Mouse (Mus musculus) lung, adult 18-20 months (tissue): Measurements from ENCODE around the gene Kcnn4.
"Not testable (repeated sequence)": the region's sequence is repeated elsewhere in the genome, so short reads cannot be mapped to it uniquely, and the experiment has no call there.

Source experiments
- DNase-seq, 2 experiments: peaks; one replicate each; pipeline ENCODE4 v3.0.0; 2022; ENCODE audit warnings: mixed read lengths in 2 of 2

Gene Kcnn4

DNA sequence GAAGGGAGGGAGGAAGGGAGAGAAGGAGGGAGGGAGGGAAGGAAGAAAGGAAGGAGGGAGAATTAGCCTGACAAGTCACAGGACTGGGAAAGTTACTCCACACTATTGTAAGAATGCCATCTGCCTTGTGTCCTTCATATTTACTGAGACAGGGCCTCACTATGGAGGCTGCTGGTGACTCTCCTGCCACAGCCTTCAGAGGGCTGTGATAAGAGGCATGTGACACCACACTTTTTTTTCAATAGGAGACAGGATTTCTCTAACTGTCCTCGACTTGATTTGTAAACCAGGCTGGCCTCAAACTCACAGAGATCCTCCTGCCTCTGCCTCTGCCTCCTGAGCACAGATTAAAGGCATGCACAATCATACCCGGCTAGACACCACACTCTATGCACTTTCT lies 21.6 kb downstream of the Kcnn4 start:
- DNase-seq: no peak

DNA sequence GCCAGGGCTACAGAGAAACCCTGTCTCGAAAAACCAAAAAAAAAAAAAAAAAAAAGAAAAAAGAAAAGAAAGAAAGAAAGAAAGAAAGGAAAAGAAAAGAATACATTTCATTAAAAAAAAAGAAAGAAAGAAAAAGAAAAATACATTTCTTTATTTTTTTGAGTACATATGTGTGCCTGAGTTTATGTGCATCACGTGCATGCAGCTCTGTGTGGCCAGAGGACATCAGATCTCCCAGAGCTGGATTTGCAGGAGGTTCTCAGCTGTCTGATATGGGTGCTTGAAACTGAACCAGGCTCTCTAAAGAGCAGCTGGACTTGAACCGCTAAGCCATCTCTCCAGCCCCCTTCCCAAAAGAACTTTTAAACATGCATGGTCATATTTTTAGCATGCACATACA lies 24.0 kb downstream of the Kcnn4 start:
- DNase-seq: no peak

DNA sequence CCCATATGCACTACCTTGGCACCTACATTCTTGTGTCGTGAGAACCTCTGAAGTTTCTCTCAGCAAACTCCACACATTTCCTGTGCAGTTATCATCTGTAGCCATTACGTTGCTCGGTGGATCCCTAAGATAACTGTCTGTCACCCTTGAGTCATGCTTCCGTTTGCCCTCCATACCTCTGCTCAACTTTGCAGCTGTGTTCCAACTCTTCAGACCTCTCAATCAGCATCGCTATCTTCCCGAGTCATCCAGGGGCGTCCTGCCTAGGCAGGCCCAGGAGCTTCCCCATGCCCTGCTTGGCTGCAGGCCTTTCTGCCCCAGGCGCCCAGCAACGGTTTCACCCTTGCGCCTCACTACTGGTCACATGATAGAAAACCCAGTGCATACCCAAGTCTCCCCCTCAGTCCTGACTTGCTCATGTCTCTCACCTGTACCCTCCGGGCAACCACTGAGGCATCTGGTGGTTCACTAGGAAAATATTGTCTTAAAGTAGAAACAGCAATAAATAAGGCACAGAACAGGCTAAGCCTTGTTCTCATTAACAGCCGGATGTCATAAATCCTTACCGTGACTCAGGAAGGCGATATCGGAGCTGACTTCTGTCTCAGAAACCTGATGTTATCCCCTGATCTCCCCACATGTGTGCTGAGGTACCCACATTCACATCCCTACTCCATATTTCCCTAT lies 24.6 kb downstream of the Kcnn4 start:
- DNase-seq: no peak

DNA sequence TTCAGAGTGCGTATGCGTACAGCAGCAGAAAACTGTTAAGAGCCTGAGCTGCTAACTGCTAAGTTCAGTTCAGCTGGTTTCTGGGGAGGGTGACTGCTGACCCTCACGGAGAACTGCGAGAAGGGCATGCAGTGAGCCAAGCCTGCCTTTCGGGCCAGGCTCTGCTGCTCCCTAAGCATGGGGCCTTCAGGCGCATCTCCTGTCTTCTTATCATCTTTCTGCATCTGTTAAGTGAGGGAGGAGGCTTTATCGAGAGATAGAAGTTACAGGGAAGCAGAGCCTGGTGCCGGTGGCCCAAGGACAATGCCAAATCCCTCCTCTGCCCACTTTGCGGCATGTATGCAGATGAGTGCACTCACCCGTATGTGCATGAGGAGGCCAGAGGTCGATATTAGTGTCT lies 26.8 kb downstream of the Kcnn4 start:
- no peak for DNase-seq

DNA sequence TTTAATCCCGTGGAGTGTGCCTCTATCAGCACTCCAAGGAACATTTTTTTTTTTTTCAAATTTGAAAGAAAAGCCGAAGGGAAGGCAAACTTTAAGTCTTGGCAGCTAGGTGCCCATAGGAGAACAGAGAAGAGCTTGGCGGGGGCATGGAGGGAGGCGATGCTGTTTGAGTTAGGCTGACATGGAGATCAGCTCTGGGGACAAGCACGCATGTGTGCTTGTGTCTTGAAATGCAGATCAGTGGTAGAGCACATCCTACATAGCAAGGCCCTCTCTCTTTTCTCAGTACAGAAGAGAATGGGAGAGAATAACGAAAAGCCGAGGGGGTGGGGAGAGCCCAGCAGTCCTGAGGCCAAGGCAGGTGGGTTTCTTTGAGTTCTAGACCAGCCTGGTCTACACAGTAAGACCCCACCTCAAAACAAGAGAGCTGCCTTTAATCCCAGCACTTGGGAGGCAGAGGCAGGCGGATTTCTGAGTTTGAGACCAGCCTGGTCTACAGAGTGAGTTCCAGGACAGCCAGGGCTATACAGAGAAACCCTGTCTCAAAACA lies 28.4 kb downstream of the Kcnn4 start:
- no peak for DNase-seq

DNA sequence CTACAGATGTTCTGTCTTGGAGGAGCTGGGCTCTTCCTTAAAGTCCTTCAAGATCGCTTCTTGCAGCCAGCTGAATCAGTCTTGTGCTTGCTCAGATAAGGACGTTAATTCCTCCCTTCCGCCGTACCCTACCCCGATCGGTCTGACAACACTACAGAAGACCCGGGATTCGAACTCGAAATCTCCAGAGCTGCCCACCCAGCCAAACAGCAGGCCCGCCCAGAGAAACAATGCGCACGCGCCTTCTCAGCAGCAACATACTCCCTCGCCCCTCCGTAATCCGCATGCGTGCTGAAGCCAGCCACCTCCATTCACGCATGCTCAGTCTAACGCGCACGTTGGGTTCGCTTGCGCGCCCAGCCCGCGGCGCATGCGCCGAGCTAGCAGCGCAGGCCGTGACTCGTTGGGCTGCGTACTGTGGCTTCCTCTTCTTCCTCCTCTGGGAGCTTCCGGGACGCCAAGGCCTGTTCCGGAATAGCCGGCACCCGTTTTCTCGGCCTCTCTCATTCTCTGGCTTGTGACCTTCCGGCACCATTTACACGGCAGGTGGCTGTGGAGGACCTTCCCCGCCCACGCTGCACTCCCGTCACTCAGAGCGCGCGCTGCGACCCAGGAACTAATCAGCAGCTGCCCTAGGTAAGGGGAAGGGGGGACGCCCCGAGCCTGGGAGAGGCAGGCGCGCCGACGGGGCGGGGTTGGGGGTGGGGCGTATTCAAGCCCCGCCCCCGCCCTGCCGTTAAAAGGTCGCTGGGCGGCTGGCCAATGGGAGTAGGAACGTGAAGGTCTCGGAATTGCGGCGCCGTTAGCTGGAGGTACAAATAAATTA lies 29.4 kb downstream of the Kcnn4 start, which contains the start of gene Smg9:
TSS of gene Smg9 (plus strand) at position 364 of the 826 bp plus-strand sequence.
- peak; percentile 98 for DNase-seq

DNA sequence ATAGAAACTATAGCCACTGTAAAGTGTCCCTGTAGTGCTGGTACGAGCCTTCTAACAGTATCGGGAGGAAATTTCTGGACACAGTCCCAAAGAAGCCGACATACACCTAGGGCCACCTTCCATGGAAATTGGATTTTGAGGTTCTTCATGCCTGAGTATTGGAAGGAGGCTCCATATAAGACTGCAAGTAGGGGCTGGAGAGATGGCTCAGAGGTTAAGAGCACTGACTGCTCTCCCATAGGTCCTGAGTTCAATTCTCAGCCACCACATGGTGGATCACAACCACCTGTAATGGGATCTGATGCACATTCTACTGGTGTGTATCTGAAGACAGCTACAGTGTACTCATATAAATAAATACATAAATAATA lies 30.0 kb downstream of the Kcnn4 start:
- DNase-seq: no peak

DNA sequence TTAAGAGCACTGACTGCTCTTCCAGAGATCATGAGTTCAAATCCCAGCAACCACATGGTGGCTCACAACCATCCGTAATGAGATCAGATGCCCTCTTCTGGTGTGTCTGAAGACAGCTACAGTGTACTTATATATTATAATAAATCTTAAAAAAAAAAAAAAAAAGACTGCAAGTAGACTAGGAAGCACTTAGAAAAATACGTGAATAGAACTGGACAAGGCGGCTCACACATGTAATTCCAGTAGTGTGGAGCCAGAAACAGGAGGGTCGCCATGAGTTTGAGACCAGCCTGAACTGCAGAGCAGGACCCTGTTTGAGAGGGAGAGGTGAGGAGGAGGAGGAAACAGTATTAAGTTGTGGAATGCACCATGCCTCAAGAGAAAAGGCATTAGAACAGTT lies 30.4 kb downstream of the Kcnn4 start:
- not testable (repeated sequence) for DNase-seq

DNA sequence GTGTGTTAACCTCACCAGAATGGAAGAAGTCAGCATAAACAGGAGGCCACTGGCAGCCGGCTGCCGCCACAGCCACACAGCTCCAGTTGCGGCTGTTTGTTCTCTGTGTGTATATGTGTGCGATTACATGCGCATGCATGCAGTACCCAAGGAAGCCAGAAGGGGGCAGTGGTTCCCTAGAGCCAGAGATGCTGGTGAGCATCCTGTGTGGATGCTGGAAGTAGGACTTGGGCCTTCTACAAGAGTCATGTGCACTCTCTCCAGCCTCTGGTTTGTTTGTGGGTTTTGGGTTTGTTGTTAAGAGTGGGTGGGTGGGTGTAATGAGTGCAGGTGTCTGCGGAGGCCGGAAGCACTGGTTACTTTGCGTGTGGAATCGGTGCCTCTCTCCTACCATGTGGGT lies 32.8 kb downstream of the Kcnn4 start:
- DNase-seq: no peak

DNA sequence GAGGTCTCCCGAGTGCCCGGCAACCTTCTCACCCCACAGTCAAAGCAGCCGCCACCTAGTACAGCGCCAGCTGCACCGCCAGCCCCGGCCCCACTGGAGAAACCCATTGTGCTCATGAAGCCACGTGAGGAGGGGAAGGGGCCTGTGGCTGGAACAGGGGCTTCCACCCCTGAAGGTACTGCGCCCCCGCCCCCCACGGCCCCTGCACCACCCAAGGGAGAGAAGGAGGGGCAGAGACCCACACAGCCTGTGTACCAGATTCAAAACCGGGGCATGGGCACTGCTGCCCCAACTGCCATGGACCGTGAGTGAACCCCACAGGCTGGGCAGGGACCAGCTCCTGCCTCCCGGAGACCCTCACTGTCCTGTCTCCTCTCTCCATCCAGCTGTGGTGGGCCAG lies 35.6 kb downstream of the Kcnn4 start:
- DNase-seq: no peak

DNA sequence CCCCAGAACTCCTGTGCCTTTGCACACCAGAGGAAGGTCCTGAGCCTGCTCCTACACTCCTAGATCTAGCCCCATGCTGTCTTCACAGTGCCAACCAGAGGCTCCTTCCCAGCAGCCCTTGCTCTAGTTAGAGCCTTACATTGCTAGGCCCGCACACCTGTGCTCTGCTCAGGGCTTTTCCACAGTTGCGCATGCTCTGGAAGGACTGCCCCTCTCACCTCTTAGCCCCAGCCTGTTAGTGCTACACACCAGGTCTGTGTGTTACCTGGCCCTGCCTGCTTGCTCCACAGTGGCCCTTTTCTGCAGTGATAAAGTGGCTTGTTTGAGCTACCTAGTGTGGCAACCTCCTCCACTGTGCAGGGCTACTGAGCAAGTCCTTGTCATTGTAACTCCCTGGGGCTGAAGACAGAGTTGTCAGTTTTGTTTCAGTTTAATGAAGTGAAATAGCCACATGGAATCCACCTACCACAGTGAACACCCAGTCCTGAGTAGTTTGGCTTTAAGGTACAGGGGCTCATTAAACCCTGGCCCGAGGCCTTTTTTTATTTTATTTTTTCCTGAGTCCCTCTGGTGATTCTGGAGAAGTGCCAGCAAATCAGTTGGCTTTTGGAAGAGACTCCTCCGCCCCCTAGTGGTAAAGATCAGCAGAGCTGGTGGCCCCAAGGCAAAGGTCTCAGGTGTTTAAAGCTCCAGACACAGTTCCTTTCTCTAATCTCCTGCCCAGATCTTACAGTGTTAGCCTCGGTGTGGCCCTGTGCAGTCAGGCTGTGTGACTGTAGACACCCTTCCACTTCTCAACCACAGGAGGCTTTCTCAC lies 36.7 kb downstream of the Kcnn4 start:
- DNase-seq: peak; percentile 60 to 72

DNA sequence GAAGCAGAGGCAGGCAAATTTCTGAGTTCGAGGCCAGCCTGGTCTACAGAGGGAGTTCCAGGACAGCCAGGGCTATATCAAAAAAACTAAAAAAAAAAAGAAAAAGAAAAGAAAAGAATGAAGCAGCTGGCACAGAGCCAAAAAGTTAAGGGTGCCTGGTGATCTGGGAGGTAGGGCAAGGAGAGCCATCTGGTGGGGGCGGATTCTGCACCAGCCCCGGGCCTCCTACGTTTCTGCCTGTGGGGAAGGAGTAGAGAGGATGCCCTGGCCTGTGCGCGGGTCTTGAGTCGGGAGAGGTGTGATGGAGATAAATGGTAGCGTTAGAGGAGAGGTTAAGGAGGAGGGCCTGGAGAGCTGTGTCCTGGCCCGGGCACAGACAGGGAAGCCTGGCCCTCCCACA lies 38.1 kb downstream of the Kcnn4 start:
- no peak for DNase-seq

DNA sequence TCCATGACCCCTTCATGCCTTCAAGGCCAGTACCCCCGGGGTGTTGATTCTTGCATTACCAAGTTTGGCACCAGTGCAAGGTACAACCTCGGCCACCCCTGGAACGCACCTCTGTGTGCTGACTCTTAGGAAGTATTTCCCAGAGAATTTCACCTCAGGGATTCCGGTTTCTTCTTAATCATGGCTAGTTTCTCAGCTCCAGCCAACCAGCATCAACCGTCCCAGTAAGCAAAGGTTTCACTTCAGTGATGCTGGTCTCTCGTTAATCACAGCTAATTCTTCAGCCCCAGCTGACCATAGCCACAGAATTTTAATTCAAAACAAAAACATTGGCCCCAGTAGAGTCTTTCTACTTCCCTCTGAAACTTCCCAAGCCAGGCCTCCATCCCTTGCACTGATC lies 40.1 kb downstream of the Kcnn4 start:
- no peak for DNase-seq

DNA sequence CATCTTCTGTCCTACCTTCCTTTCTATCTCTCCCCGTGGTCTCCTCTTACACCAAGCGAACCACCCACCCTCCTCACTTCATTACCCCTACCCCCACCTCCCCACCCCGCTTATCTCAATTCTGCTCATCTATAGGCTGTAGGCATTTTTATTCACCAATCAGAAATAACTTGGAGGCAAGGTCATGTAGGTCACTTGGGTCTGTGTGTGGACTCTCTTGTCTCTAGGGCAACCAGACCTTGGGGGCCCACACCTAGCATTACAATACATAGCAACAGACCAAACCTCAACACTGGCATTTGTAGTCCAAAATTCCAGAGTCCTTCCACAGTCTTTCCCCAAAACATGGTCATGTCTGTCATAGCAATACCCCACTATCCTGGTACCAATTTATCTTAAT lies 40.8 kb downstream of the Kcnn4 start:
- no peak for DNase-seq

DNA sequence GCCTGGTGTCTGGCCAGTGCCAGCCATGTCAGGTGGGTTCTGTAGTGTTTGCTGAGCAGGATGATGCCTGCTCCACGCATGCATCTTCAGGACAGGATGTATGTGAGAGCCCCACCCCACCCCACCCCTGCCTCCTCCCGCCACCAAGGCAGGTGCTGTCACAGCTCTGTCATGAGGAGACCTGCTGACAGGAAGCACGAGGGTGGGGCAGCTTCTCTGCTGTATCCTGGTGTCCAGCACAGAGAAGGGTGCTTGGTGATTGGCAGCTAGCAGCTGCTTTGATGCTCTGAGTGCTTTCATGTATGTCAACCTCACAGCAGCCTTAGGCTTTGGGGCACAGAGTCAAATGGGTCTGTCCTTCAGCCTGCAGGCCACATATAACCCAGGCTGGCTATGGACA lies 43.6 kb downstream of the Kcnn4 start:
- no peak for DNase-seq

DNA sequence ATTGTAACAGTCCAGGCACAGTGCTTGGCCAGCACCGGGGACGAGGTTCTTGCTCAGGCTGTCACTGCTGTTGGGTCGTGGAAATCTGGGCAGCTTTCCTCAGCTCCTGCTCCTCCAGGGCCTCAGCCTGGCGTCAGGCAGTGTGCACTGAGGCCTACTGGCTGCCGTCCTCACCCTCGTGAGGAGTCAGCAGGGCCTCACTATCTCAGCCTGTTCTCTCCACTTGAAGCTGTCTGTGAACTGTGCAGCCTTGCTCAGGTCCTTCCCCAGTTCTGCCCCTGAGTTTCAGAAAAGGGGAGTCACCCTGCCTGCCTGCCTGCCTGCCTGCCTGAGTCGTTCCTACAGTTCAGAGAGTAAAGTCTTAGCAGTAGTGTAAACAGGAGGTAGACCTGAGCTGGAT lies 45.2 kb downstream of the Kcnn4 start:
- no peak for DNase-seq

DNA sequence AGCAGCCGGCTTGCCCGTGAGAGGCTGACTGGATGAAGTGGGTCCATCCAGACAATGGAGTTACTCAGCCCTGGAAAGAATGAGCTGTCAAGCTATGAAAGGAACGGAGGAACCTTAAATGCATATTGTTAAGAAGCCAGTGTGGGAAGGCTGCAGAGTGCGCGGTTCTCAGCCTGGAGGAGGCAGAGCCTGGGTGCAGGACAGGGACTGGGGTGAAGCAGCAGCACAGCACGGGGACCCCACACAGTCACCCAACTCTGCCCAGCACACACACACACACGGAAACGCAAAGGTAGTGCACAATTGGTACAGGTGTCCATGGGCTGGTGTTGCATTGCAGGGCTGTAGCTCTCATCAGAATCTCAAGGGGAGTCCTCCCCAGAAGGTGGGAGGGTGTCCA lies 49.5 kb downstream of the Kcnn4 start:
- no peak for DNase-seq

DNA sequence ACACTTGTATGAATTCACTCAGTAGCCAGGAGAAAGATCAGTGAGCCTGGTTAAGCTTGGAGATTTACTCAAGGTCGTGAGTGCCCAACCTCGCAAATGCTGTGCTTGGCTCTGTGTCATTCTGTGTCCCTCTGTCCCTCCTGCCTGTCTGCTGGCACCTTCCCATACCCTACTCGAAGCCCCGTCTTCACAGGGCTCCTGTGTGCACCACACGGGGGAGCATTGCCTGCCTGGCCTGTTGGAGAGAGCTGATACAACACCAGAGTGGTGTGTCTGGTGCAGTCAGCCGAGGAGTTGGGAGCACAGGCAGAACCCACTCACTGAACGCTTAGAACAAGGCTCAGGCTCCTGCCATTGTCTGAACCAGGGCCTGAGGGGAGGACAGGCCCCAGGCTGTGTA lies 51.6 kb downstream of the Kcnn4 start:
- DNase-seq: no peak

DNA sequence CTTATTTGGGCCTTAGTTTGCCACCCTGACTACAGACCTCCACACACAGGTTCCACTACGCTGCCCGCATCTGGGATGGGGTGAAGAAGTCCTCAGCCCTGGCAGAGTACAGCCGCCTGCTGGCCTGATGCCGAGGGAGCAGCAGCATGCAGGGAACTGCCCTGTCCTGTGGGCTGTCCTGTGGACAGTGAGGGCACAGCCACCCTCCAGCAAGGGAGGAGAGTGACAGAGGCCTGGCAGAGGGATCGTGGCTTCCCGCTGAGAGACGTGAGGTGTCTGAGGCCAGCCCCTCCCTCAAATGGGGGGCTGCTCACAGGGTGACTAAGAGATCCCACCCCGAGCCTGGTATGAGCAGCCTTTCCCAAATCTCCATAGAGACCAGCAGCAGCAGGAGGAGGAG lies 52.2 kb downstream of the Kcnn4 start:
- no peak for DNase-seq

DNA sequence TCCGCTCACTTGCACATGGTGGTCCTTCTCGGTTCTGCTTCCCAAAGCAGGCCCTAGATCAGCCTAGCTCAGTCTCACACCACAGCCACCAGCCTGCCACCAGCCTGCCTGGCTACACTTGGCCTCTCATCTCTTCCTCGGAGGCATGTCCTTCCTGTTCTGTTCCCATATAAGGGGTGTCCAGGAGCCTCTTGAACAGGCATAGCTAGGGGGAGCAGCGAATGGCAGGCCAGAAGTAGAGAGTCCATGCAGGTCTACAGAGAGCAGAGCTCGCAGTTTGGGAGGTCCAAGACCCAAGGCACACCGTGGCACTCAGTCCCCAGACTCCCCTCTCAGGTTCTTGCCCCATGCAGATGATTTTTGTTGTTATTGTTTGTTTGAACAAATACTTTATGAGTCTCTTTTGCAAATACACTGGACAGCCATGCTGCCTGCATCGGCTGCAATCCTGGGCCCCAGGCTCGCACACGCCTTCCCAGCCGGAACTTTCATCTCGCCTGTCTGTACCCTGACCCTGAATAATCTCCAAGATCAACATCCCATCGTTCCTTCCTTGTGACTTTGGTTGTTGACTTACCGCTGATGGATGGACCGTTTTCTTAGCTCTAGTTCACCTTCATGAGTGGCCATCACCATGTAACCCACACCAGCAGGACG lies 53.2 kb downstream of the Kcnn4 start:
- DNase-seq: no peak

DNA sequence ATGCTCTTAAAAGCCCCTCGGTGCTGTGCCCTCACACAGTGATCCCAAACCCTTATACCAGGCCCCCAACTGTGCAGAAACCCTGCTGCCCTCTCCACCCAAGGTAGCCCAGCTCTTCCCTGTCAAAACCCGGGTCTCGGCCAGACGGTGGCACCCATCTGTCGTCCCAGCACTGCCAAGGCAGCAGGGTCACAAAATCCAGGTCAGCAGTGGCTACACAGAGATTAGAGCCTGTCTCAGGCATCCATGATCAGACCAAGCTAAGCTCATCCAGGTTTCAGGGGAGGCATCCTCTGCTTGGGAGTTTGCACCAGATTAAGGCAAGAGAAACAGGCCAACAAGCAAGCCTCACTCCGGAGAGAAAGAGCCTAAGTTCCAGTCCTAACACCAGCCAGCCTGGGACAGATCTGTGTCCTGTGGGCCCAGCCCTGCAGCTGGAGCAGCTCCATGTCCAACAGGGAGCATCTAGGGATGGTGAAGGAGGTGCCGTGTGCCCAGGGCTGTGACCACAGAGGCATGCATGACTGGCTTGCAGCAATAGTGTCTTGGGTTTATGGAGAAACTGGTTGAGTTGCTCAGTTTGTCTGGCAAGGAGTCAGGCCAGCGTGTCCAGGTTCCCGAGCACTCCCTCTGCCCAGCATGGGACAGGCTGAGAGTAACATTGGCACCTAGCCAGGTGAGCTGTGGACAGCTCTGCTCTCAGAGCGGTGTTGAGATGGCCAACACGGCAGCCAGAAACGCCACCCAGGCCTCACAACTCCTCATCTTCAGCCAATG lies 54.1 kb downstream of the Kcnn4 start:
- peak in 1 of 2 experiments; percentile 18 for DNase-seq

DNA sequence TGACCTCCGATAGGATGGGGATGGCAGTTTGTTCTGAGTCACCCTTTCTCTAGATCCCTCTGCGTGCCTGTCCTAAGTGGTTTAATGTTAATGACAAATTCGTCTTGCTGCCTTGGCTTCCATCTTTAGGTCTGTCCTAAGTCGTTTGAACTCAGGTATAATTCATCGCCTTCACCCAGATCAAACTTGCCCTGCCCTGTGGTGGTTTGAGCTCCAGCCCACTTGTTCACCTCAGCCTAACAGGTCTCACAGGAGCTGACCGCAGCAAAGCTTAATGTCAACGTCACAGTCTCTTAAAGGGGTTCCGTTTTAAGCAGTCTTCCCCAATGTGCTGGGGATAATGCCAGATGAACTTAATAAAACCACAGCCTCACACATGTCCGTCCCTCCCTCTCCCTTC lies 55.9 kb downstream of the Kcnn4 start:
- no peak for DNase-seq
